Mouse (Mus musculus) embryonic facial prominence, embryonic 13.5 days (tissue): Measurements from ENCODE around the gene Ccnjl. TPM values are rescaled to one million over a fixed set of nuclear protein-coding genes. Genes with fewer than 3 reads are reported as not detected.

Source experiments
- ATAC-seq: fragments of 200-750 bp; cut with Nextera tagmentation; 2 replicates; pipeline ENCODE4 v1.8.0; 2017; ENCODE audit warnings: low read depth; ENCODE audit not compliant: insufficient number of reproducible peaks, insufficient read depth, low FRiP score, low TSS enrichment
- H3K27ac ChIP-seq: fragments of 300-500 bp; sonication (generic); 2 replicates; pipeline ENCODE4 v1.5.1; 2015; ENCODE audit warnings: moderate library complexity, mild to moderate bottlenecking, inconsistent platforms
- H3K27me3 ChIP-seq: fragments of 300-500 bp; sonication (generic); 2 replicates; pipeline ENCODE4 v1.6.1; 2015; ENCODE audit warnings: mild to moderate bottlenecking, inconsistent platforms
- H3K36me3 ChIP-seq: fragments of 300-500 bp; sonication (generic); 2 replicates; pipeline ENCODE4 v1.6.1; 2015; ENCODE audit warnings: mild to moderate bottlenecking, inconsistent platforms
- H3K4me1 ChIP-seq: fragments of 300-500 bp; sonication (generic); 2 replicates; pipeline ENCODE4 v1.6.1; 2015; ENCODE audit warnings: inconsistent platforms
- H3K4me2 ChIP-seq: fragments of 300-500 bp; sonication (generic); 2 replicates; pipeline ENCODE4 v1.6.1; 2015; ENCODE audit warnings: moderate library complexity, mild to moderate bottlenecking, inconsistent platforms
- H3K4me3 ChIP-seq: fragments of 300-500 bp; sonication (generic); 2 replicates; pipeline ENCODE4 v1.5.1; 2015; ENCODE audit warnings: mild to moderate bottlenecking, inconsistent platforms
- H3K9ac ChIP-seq: fragments of 300-500 bp; sonication (generic); 2 replicates; pipeline ENCODE4 v1.6.1; 2015; ENCODE audit warnings: mild to moderate bottlenecking, inconsistent platforms
- H3K9me3 ChIP-seq: fragments of 300-500 bp; sonication (generic); 2 replicates; pipeline ENCODE4 v1.6.1; 2016; ENCODE audit warnings: inconsistent platforms
- WGBS: fragments of 180-500 bp; shearing (Covaris S2); methylation state at CpG from one replicate; pipeline ENCODE4 v1.1.7; 2015; ENCODE audit warnings: mixed read lengths; 5-methylcytosine and 5-hydroxymethylcytosine counted together
- polyA plus RNA-seq: library from polyadenylated mRNA; unstranded; fragments of >200 nt; fragmentation: Nextera tagmentation; extraction: Ambion mirVana; gene quantifications from 2 replicates; pipeline ENCODE4 v1.2.1, GENCODE M21; 2015

Gene Ccnjl
- polyA plus RNA-seq = 13.7 and 14.2 TPM in 2 replicates

DNA sequence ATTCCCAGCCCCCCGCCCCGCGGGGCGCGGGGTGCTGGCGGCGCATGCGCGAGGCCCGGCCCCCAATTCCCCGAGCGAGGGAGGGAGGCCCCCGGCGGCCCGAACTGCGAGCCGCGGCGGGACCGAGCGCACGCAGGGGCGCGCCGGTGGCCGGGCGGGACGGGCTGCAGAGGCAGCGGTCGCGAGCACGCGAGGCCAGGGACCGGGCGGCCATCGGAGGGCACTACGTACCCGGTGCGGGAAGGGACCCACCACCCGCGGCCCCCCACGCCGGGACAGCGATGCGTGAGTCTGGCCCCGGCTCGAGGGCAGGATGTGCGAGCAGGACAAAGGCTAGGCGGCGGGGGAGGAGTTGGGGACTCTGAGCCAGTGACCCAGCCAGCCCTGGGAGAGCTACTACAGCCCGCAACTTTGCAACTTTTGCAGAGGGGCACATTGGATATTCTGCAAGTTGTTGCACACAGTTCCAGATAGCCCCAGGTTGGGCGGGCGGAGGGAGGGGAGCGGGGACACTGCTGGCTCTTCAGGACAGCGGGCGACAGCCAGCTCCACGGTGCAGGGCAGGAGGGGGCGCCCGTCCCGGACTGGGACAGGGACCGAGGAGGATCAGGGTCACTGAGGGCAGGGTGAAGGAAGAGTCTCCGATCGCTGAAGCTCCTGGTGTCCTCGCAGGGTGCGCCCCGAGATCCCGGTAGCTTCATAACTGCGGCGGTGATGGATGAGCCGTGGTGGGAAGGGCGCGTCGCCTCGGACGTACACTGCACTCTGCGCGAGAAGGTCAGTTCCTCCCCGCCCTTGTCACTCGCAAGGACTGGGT, at the start of gene Ccnjl:
Gene Ccnjl, plus strand, starts transcription at position 102 of the 817 bp plus-strand sequence.
- ATAC-seq = peak; percentile 86
- Histone ChIP-seq H3K36me3 (peaks cover 14% of the 10 kb centered on the region), H3K27me3 (no peaks in the 10 kb centered on the region), H3K9ac (peak within 1 kb of the TSS; percentile 91), H3K4me3 (peak within 1 kb of the TSS; percentile 88), H3K4me1 (peaks cover 15% of the 10 kb centered on the region), H3K27ac (peak within 1 kb of the TSS; percentile 78), H3K4me2 (peak within 1 kb of the TSS; percentile 85), H3K9me3 (no peaks in the 10 kb centered on the region)
- WGBS = under 1% methylated on average over 78 of the region's 79 CpGs

DNA sequence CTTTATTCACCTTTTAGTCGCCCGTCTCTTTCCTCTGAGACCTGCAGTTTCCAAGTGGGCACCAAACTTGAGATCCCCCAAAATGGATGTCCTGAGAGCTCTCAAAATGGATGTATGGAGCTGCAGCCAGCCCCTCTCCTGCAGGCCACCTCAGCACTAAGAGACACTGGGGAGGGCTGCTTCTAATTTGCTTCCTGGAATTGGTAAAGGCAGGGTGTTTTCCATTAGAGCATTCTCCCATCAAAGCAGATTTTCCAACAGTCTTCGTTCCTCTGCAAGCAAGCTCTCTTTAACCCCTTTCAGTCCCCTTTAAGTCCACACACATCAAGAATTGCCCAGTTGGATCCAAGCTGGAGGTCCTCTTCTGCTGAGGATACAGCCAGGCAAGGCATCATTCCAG, 49.2 kb upstream of the Ccnjl start:
- no peak overlapping the region for H3K4me2 ChIP-seq
- H3K9me3 ChIP-seq = no peaks in the 10 kb centered on the region
- peak overlapping the region; percentile 63 for H3K27ac ChIP-seq
- H3K4me3 ChIP-seq = no peak overlapping the region
- H3K27me3 ChIP-seq = no peaks in the 10 kb centered on the region
- peaks cover 62% of the 10 kb centered on the region for H3K4me1 ChIP-seq
- no peaks in the 10 kb centered on the region for H3K36me3 ChIP-seq
- ATAC-seq = no peak
- no peak overlapping the region for H3K9ac ChIP-seq
- 59% methylated on average over 3 of the region's 3 CpGs for WGBS

DNA sequence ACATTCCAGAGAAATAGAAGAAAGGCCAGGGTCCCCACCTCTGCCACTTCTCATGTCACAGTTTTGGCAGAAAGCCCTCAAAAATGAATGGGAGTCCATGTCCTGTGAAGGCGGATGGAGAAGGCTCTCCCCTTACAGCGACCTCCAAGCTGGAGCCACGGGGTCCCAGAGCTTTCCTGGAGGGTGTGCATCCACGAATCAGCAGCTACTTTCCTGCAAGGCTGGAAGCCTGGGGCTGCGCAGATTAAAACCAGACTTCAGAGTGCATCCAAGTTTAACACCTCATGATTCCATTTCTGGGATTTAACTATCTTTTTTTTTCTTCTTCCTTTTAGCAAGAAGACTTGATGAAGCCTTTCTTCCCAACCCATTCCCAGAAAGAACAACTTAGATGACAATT, 48.0 kb upstream of the Ccnjl start:
- no peak overlapping the region for H3K4me3 ChIP-seq
- peak overlapping the region; percentile 63 for H3K27ac ChIP-seq
- no peaks in the 10 kb centered on the region for H3K36me3 ChIP-seq
- H3K9ac ChIP-seq = no peak overlapping the region
- peak overlapping the region; percentile 16; the same call in 1 of the 2 replicates for H3K4me2 ChIP-seq
- WGBS = 21% methylated on average over 5 of the region's 5 CpGs
- no peak for ATAC-seq
- H3K4me1 ChIP-seq = peaks cover 58% of the 10 kb centered on the region
- H3K9me3 ChIP-seq = no peaks in the 10 kb centered on the region
- no peaks in the 10 kb centered on the region for H3K27me3 ChIP-seq

DNA sequence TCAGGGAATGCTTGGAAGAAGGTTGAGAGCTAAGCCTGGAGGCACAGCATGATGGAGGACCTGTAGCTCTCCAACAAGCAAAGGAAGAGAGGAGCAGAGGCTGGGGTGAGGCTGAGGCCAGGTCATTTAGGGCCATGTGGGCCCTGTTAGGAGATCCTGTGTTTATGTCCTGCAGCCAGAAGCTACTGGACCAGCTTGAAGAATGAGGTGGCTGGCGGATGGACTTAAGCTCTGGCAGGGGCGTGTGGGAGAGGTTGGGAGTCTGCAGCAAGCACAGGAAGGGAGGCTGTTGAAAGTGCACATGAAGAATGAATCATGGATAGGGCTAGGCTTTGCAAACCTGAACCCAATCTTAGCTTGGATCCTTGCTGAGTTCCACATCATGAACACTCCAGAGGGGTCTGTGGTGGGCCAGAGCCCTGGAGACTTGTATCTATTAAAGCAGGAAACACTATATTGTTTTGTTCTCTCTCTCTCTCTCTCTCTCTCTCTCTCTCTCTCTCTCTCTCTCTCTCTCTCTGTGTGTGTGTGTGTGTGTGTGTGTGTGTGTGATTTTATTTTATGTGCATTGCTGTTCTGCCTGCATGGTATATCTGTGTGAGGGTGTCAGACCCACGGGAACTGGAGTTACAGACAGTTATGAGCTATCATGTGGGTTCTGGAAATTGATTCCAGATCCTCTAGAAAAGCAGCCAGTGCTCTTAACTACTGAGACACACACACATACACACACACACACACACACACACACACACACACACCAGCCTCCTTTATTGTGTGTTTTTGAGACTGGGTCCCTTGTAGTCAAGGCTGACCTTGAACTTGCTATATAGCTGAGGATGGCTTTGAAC, 46.7 kb upstream of the Ccnjl start:
- Histone ChIP-seq H3K36me3 (no peaks in the 10 kb centered on the region), H3K4me1 (peaks cover 58% of the 10 kb centered on the region), H3K9ac (no peak overlapping the region), H3K9me3 (no peaks in the 10 kb centered on the region), H3K4me2 (peak overlapping the region; percentile 22; the same call in 1 of the 2 replicates), H3K27me3 (no peaks in the 10 kb centered on the region), H3K4me3 (no peak overlapping the region), H3K27ac (peak overlapping the region; percentile 63)
- 34% methylated on average over 3 of the region's 3 CpGs for WGBS
- no peak for ATAC-seq

DNA sequence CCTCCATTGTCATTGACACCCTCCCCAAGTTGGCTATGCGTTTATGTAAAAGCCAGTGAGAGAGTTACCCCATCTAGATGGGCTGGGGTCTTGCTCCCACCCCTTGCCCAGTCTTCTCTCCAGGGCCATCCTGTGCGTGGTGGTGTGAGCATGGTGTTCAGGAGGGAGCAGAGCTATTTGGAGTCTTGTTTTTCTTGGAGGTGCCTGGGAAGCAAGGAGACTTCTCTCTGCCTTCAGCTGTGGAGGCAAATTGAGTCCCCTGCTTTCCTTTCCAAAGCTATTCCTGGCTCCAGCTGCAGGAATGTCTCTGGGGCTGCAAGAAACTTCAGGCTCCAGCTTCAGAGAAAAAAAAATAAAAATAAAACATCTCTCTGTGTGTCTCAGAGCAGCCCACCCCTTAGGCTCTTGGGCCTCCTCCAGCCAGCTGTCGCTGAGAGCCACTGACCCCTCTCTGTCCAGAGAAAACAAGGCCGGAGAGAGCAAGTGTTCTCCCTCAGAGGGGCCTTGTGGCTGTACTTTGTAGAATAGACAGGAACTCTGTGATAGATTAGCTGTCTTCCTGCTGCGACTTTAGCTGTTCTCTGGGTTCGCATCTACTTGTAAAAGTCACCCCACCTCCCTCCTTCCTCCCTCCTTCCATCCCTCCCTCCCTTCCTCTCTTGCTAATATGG, 45.3 kb upstream of the Ccnjl start:
- Histone ChIP-seq H3K4me2 (no peak overlapping the region), H3K27ac (peak overlapping the region; percentile 87), H3K9ac (no peak overlapping the region), H3K27me3 (no peaks in the 10 kb centered on the region), H3K4me3 (no peak overlapping the region), H3K9me3 (no peaks in the 10 kb centered on the region), H3K36me3 (no peaks in the 10 kb centered on the region), H3K4me1 (peaks cover 58% of the 10 kb centered on the region)
- no peak for ATAC-seq
- WGBS = 33% methylated on average over 6 of the region's 6 CpGs

DNA sequence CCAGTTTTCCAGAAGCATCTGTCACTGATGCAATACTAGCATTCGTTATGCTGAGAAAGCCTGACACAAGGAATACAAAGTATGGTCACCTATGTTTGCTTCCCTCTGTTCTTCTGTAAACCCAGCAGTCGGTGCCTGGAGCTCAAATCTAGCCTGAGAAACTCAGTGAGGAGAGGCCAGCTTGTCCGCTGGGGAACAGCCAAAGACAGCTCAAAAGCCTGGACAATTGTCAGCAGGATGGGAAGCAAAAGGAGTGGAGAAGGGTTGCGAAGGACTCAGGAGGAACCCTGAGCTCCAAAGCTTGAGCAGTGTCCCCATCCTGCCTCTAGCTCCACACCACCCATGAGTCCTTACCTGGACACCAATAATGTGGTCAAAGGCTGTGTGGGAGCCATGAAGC, 44.5 kb upstream of the Ccnjl start:
- 80% methylated on average over 4 of the region's 4 CpGs for WGBS
- no peak for ATAC-seq
- H3K9ac ChIP-seq = no peak overlapping the region

DNA sequence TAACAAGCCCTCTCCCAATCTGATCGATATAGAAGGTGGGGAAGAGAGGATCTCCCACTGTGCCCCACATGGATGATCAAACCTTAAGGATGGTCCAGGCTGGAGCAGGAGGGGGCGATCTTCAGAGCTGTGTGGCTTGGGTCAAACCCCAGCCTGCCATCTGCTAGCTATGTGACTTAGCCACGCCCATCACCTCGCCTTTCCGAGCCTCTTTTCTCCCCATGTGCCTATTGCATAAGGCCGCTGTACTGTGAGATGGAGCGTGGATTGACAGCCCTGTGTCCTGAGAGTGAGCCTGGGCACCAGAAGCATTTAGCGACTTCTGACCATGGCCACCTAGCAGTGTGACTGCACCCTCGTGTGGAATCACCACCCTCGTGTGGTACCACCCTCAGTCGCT, 43.9 kb upstream of the Ccnjl start:
- Histone ChIP-seq H3K9ac (no peak overlapping the region), H3K4me2 (no peak overlapping the region), H3K4me3 (no peak overlapping the region), H3K4me1 (peaks cover 48% of the 10 kb centered on the region), H3K27ac (no peak overlapping the region), H3K36me3 (no peaks in the 10 kb centered on the region), H3K9me3 (no peaks in the 10 kb centered on the region), H3K27me3 (no peaks in the 10 kb centered on the region)
- 56% methylated on average over 11 of the region's 11 CpGs for WGBS
- ATAC-seq = no peak

More for the DNA sequence above, 44.5 kb upstream of the Ccnjl start:
- H3K4me1 ChIP-seq = peaks cover 54% of the 10 kb centered on the region
- H3K27me3 ChIP-seq = no peaks in the 10 kb centered on the region
- 0 out of 2 replicates have a peak overlapping the region, but pooled peaks have one; percentile 87 for H3K27ac ChIP-seq
- H3K4me3 ChIP-seq = no peak overlapping the region
- H3K4me2 ChIP-seq = no peak overlapping the region
- H3K36me3 ChIP-seq = no peaks in the 10 kb centered on the region
- H3K9me3 ChIP-seq = no peaks in the 10 kb centered on the region

DNA sequence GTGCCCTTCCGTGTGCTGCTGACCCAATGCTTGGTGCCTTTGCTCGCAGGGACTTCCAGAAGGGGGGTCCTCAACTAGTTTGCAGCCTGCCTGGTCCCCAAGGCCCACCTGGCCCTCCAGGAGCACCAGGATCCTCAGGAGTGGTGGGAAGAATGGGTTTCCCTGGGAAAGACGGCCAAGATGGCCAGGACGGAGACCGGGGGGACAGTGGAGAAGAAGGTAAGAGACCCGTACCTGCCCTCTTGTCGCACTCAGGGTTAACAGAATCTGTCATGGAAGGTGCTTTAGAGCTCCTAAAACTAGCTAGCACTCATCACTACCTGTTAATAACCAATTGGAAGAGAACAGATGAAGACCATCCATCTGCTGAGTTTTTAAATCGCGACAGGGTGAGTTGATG, 42.7 kb upstream of the Ccnjl start:
- no peak overlapping the region for H3K4me3 ChIP-seq
- no peak for ATAC-seq
- no peak overlapping the region for H3K4me2 ChIP-seq
- H3K9ac ChIP-seq = no peak overlapping the region
- H3K36me3 ChIP-seq = no peaks in the 10 kb centered on the region
- 90% methylated on average over 9 of the region's 9 CpGs for WGBS
- H3K4me1 ChIP-seq = peaks cover 37% of the 10 kb centered on the region
- no peak overlapping the region for H3K27ac ChIP-seq
- H3K27me3 ChIP-seq = no peaks in the 10 kb centered on the region
- no peaks in the 10 kb centered on the region for H3K9me3 ChIP-seq

DNA sequence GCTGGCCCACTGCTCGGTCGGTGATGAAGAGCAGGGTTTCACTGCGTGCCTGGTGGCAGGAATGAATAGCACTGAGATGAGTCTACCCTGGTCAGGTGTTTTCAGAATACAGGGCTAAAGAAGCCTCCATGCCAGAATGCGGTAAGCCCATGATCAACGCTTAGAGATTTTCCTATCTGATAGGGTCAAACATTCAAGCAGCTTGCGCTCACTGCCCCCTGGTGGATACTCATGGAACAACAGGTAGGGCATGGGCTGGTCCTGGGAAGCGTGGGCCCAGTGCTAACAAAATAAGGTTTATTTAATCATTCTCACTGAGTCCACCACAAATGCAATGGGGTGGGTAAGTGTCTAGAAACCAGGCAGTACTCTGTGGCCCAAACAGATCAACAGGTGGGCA, 35.9 kb upstream of the Ccnjl start:
- ATAC-seq = no peak
- no peaks in the 10 kb centered on the region for H3K36me3 ChIP-seq
- no peaks in the 10 kb centered on the region for H3K4me1 ChIP-seq
- H3K4me2 ChIP-seq = no peak overlapping the region
- H3K4me3 ChIP-seq = no peak overlapping the region
- H3K27ac ChIP-seq = no peak overlapping the region
- no peak overlapping the region for H3K9ac ChIP-seq
- no peaks in the 10 kb centered on the region for H3K9me3 ChIP-seq
- no peaks in the 10 kb centered on the region for H3K27me3 ChIP-seq
- 29% methylated on average over 7 of the region's 7 CpGs for WGBS

DNA sequence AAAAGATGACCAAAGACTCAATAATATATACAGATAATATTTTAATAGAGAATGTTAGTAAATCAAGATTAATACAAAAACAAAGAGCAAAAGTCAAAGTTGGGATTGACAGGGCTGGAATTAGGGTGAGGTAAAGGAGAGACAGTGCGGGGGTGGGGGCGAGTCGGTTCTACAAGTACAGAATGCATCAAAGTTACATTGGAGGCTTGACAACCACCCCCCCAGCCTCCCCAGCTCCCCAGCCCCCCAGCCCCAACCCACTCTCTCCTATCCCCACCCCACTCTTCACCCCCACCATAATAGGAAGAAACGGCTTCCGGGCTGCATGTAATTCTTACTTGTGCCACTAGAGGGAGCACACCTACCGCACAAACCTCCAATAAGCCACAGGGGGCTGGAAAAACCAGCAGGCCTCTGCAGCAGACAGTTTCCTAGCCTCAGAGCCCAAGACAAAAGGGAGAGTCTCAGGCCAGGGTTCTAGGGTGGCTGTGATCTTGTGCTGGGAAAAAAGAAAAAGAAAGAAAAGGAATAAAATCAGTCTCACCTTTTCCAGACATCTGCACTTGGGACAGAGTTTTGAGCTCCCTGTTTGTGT, 34.7 kb upstream of the Ccnjl start:
- no peaks in the 10 kb centered on the region for H3K36me3 ChIP-seq
- H3K4me1 ChIP-seq = no peaks in the 10 kb centered on the region
- no peak for ATAC-seq
- no peak overlapping the region for H3K9ac ChIP-seq
- no peak overlapping the region for H3K27ac ChIP-seq
- peaks cover 4% of the 10 kb centered on the region; the same call in 1 of the 2 replicates for H3K9me3 ChIP-seq
- peak overlapping the region; percentile 28; the same call in 1 of the 2 replicates for H3K4me2 ChIP-seq
- WGBS = 23% methylated on average over 6 of the region's 6 CpGs
- H3K27me3 ChIP-seq = no peaks in the 10 kb centered on the region
- H3K4me3 ChIP-seq = no peak overlapping the region

DNA sequence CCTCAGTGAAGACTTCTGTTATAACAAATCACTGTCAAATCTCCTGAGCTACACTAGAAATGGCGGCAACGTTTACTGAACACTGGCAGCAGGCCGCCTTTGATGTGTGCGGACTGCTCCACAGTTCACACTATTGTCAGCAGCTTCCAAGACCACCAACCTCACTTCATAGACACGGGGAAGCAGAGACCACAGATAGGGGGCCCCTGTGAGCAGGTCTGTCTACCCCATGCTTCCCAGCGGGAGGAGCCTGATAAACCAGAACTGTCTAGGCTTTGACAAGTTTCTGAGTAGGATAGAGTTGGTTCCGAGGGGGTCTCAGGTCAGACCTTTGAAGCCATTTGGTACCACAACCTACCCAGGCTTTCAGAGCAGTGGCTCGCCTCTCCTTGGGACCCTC, 33.5 kb upstream of the Ccnjl start:
- no peaks in the 10 kb centered on the region for H3K27me3 ChIP-seq
- H3K36me3 ChIP-seq = no peaks in the 10 kb centered on the region
- no peak overlapping the region for H3K4me2 ChIP-seq
- 60% methylated on average over 8 of the region's 8 CpGs for WGBS
- no peak for ATAC-seq
- H3K4me1 ChIP-seq = no peaks in the 10 kb centered on the region
- H3K27ac ChIP-seq = no peak overlapping the region
- no peak overlapping the region for H3K9ac ChIP-seq
- H3K4me3 ChIP-seq = no peak overlapping the region
- peaks cover 4% of the 10 kb centered on the region; the same call in 1 of the 2 replicates for H3K9me3 ChIP-seq
